Mouse (Mus musculus): Measurements from ENCODE around the gene S1pr2. TPM values are rescaled to one million over a fixed set of nuclear protein-coding genes. Genes with fewer than 3 reads are reported as not detected.
A peak's percentile ranks its signal among the peaks of the same experiment; 100 is the strongest.

S1pr2 gene
- polyA plus RNA-seq, 1 experiment from 2014 or later: 58.0 TPM

DNA sequence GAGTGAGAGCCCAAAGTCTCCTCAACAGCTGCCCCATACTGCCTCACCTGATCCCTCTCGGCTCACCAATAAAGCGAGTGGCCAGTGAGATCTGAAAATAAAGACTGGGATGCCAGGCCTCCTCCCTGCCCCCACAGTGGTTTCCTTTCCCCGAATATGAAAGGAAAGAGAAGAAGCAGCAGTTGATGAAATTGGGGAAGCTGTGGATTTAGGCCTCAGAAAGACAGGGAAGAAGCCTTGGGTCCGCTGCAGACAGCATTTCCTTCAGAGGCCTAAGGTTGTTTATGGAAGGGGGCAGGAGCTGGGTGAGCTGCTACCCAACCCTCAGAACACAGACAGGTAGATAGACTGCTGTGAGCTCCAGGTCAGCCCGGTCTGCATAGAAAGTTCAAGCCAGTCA is 9.8 kb downstream of the S1pr2 start:
- Histone ChIP-seq H3K4me3 (ENCODE audit: low read depth, low read length) (no peak overlapping the region), H3K4me2 (no peak overlapping the region), H3K4me1 (ENCODE audit: insufficient read depth) (peaks cover 4% of the 10 kb centered on the region; the same call in 1 of the 2 replicates), H3K27ac (ENCODE audit: low read depth) (no peak overlapping the region), H3K9me3 (ENCODE audit: low read depth, low read length) (no peaks in the 10 kb centered on the region), H3K36me3 (ENCODE audit: insufficient read depth) (peaks cover 73% of the 10 kb centered on the region), H3K9ac (no peak overlapping the region), H3K27me3 (ENCODE audit: insufficient read depth, low read length) (no peaks in the 10 kb centered on the region)
- DNase-seq (no peak), ATAC-seq (ENCODE audit: insufficient read depth) (no peak)
- WGBS: 83% methylated on average over 5 of the region's 5 CpGs
- TF ChIP-seq CTCF (IDR thresholded peaks at IDR 0.05; ENCODE audit: low read depth): no peak

DNA sequence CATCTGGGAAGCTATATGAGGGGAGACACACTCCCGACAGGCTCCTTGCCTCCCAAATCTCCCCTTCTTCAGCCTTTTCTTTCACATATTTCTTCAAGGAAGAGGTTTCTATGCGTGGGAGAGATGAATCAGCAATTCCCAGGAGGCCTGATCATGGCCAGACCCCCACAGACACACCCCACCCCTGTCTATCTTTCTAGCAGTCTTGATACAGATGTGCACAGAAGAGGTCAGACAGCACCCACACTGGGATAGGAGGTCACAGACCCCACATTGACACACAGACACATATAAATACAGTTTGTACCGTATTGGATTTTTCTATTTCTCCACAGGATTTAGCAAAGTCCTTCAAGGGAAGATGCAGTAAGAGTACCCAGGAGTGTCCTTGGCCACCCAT is 10.6 kb downstream of the S1pr2 start:
- Histone ChIP-seq H3K4me2 (no peak overlapping the region), H3K4me3 (ENCODE audit: low read depth, low read length) (no peak overlapping the region), H3K4me1 (ENCODE audit: insufficient read depth) (no peaks in the 10 kb centered on the region), H3K36me3 (ENCODE audit: insufficient read depth) (peaks cover 68% of the 10 kb centered on the region), H3K27ac (ENCODE audit: low read depth) (no peak overlapping the region), H3K27me3 (ENCODE audit: insufficient read depth, low read length) (no peaks in the 10 kb centered on the region), H3K9ac (no peak overlapping the region), H3K9me3 (ENCODE audit: low read depth, low read length) (no peaks in the 10 kb centered on the region)
- WGBS: 83% methylated on average over 3 of the region's 3 CpGs
- no peak for TF ChIP-seq CTCF (IDR thresholded peaks at IDR 0.05; ENCODE audit: low read depth)
- ATAC-seq (ENCODE audit: insufficient read depth) (no peak), DNase-seq (no peak)

DNA sequence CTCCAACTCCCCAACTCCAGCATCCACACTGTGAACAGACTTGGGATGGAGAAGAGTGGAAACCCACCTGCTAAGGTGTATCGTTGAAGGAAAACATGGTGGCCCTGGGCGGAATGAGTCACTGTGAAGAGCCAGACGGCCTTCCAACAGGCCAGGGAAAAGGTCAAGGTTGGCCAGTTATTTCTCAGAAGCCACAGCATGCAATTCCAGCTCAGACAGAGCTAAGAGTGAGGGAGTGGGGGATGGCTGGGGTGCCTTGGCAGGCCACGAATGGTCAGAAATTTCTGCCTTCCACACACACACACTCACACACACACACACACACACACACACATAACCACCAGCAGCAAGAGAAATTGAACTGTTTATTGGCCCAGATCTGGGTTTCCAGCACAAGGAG is 11.0 kb downstream of the S1pr2 start:
- ATAC-seq (ENCODE audit: insufficient read depth) (no peak), DNase-seq (no peak)
- H3K9ac ChIP-seq: no peak overlapping the region
- 80% methylated on average over 4 of the region's 4 CpGs for WGBS
- no peaks in the 10 kb centered on the region for H3K27me3 ChIP-seq (ENCODE audit: insufficient read depth, low read length)
- H3K4me3 ChIP-seq (ENCODE audit: low read depth, low read length): no peak overlapping the region
- no peaks in the 10 kb centered on the region for H3K4me1 ChIP-seq (ENCODE audit: insufficient read depth)
- no peaks in the 10 kb centered on the region for H3K9me3 ChIP-seq (ENCODE audit: low read depth, low read length)
- H3K4me2 ChIP-seq: no peak overlapping the region
- peaks cover 64% of the 10 kb centered on the region for H3K36me3 ChIP-seq (ENCODE audit: insufficient read depth)
- H3K27ac ChIP-seq (ENCODE audit: low read depth): no peak overlapping the region
- TF ChIP-seq CTCF (IDR thresholded peaks at IDR 0.05; ENCODE audit: low read depth): no peak

DNA sequence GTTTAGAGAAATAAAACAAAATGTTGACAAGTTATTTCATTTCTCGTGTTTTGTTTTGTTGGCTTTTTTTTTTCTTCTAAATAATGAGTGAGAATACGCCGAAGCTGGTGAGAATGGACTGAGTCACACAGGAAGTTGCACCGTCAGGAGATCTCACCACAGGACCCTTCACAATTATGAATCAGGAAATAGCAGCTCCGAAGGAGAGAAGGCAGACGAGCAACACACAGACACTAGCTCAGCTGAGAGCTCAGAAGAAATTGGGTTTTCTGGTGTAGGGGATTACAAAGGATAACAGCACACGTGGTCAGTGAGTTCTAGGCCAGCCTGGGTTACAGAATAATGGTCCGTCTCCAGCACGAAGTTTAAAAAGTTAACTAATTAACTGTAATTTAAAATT is 15.0 kb downstream of the S1pr2 start:
- Histone ChIP-seq H3K4me1 (ENCODE audit: insufficient read depth) (no peaks in the 10 kb centered on the region), H3K36me3 (ENCODE audit: insufficient read depth) (peaks cover 30% of the 10 kb centered on the region), H3K9me3 (ENCODE audit: low read depth, low read length) (no peaks in the 10 kb centered on the region), H3K9ac (no peak overlapping the region), H3K4me2 (no peak overlapping the region), H3K27ac (ENCODE audit: low read depth) (no peak overlapping the region), H3K27me3 (ENCODE audit: insufficient read depth, low read length) (no peaks in the 10 kb centered on the region), H3K4me3 (ENCODE audit: low read depth, low read length) (no peak overlapping the region)
- DNase-seq (no peak), ATAC-seq (ENCODE audit: insufficient read depth) (no peak)
- TF ChIP-seq CTCF (IDR thresholded peaks at IDR 0.05; ENCODE audit: low read depth): no peak
- 64% methylated on average over 9 of the region's 9 CpGs for WGBS

DNA sequence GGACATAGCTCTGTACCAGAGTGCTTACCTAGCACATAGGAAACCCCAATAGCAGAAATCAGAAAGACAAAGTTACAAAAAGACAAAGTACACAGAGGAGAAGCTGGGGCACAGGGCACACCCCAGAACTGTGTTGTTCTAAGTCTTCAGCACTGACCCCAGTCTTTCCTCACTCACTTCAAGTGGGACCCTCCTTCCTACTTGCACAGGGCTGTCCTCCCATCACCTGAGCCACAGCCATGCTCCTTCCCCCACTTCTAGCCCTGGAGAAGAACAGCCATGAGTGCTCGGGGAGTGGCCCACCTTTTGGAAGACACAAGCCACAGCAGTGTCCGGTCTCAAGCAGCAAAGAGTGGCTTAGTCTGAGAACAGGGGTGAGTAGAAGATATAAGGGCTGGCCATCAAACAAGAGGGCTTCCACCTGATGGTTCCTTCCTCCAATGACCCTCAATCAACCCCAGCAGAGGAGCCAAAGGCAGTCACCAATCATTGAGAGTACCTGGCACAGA is 17.1 kb downstream of the S1pr2 start, which contains the start of gene Dnmt1:
TSS of gene Dnmt1 (minus strand) at position 459 of the 509 bp plus-strand sequence.
- Histone ChIP-seq H3K4me1 (ENCODE audit: insufficient read depth) (no peaks in the 10 kb centered on the region), H3K27me3 (ENCODE audit: insufficient read depth, low read length) (no peaks in the 10 kb centered on the region), H3K27ac (ENCODE audit: low read depth) (no peak within 1 kb of the TSS), H3K9ac (no peak within 1 kb of the TSS), H3K4me3 (ENCODE audit: low read depth, low read length) (no peak within 1 kb of the TSS), H3K36me3 (ENCODE audit: insufficient read depth) (peaks cover 10% of the 10 kb centered on the region; the same call in 1 of the 2 replicates), H3K4me2 (no peak within 1 kb of the TSS), H3K9me3 (ENCODE audit: low read depth, low read length) (no peaks in the 10 kb centered on the region)
- ATAC-seq (ENCODE audit: insufficient read depth) (no peak), DNase-seq (no peak)
- no peak for TF ChIP-seq CTCF (IDR thresholded peaks at IDR 0.05; ENCODE audit: low read depth)
- WGBS: 81% methylated on average over 2 of the region's 2 CpGs

DNA sequence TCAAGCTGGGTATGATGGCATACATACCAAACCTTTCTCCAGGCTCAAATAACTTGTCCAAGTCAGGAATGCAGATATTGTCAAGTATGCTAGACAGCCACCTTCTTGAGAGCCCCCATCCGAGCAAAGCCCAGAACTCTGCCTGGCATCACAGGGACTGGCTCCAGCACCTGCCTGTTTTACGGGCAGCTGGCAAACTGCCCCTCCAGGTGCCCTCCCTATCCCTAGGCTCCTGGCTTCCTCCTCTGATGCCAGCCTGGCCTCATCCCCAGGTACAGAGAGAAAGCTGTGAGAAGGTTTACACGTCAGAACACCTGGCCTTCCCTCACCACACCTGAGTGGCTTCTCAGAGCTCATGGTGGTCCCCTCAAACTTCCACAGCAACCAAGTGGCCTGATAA is 19.6 kb downstream of the S1pr2 start:
- Histone ChIP-seq H3K4me2 (no peak overlapping the region), H3K9me3 (ENCODE audit: low read depth, low read length) (no peaks in the 10 kb centered on the region), H3K9ac (no peak overlapping the region), H3K27me3 (ENCODE audit: insufficient read depth, low read length) (no peaks in the 10 kb centered on the region), H3K4me3 (ENCODE audit: low read depth, low read length) (no peak overlapping the region), H3K27ac (ENCODE audit: low read depth) (no peak overlapping the region), H3K36me3 (ENCODE audit: insufficient read depth) (no peaks in the 10 kb centered on the region), H3K4me1 (ENCODE audit: insufficient read depth) (no peaks in the 10 kb centered on the region)
- 55% methylated on average over 3 of the region's 3 CpGs for WGBS
- ATAC-seq (ENCODE audit: insufficient read depth) (no peak), DNase-seq (no peak)
- no peak for TF ChIP-seq CTCF (IDR thresholded peaks at IDR 0.05; ENCODE audit: low read depth)

DNA sequence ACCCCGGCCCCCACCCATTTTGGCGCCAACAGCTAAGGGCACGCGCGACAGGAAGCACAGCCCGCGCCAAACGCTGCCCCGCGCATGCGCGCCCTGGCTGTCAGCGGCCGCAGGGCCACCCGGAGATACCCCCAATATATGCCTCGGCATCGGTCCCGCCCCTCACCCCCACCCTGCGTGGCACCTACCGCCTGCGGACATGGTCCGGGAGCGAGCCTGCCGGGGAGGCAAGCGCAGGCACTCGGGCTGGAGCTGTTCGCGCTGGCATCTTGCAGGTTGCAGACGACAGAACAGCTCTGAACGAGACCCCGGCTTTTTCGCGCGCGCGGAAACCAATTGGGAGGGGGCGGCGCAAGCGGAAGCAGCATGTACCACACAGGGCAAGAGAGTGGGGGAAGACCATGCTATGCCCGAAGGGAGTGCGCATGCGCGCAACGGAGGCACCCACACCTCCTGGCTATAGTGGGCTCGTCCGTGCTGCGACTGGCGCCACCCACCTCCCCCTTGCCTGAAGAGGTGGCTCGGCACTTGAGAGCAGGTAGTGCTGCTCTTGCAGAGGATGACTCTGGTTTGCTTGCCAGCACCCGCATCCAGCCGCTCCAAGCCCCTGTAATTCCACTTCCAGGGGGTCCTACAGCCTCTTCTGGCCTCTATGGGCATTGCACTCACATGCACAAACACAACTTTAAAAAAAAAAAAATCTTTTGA is 23.9 kb downstream of the S1pr2 start:
- no peaks in the 10 kb centered on the region; the same call in 1 of the 2 replicates for H3K4me1 ChIP-seq (ENCODE audit: insufficient read depth)
- H3K27ac ChIP-seq (ENCODE audit: low read depth): peak overlapping the region; percentile 91
- peak overlapping the region; percentile 88 for H3K4me3 ChIP-seq (ENCODE audit: low read depth, low read length)
- peak overlapping the region; percentile 82 for H3K4me2 ChIP-seq
- peak; percentile 60 for TF ChIP-seq CTCF (IDR thresholded peaks at IDR 0.05; ENCODE audit: low read depth)
- ATAC-seq (ENCODE audit: insufficient read depth) (peak; percentile 96), DNase-seq (peak; percentile 98)
- H3K9ac ChIP-seq: peak overlapping the region; percentile 85
- H3K27me3 ChIP-seq (ENCODE audit: insufficient read depth, low read length): no peaks in the 10 kb centered on the region
- WGBS: under 1% methylated on average over 51 of the region's 51 CpGs
- no peaks in the 10 kb centered on the region for H3K9me3 ChIP-seq (ENCODE audit: low read depth, low read length)
- H3K36me3 ChIP-seq (ENCODE audit: insufficient read depth): peaks cover 10% of the 10 kb centered on the region
